Mouse (Mus musculus): ENCODE results near the gene Msrb3.

GRCm38 (mm10) chr10:120872483-120872862 is 26.4 kb downstream of the Msrb3 start:
- TF ChIP-seq CHD2 (IDR thresholded peaks at IDR 0.05; ENCODE audit: low read length) (no peak), NELFE (IDR thresholded peaks at IDR 0.05; ENCODE audit: low read depth, low read length) (no peak), JUND (IDR thresholded peaks at IDR 0.05; ENCODE audit: low read depth, low read length) (no peak)

All from MEL (cell line).